Mouse (Mus musculus) stomach, embryonic 15.5 days (tissue): Measurements from ENCODE around the gene Olfr1271. TPM values are rescaled to one million over a fixed set of nuclear protein-coding genes. Genes with fewer than 3 reads are reported as not detected.
"Not testable (repeated sequence)": the region's sequence is repeated elsewhere in the genome, so short reads cannot be mapped to it uniquely, and the experiment has no call there.

Experiments used
- ATAC-seq: fragments of 200-750 bp; cut with Nextera tagmentation; 2 replicates; pipeline ENCODE4 v1.8.0; 2017; ENCODE audit warnings: low read depth, moderate number of reproducible peaks, moderate TSS enrichment; ENCODE audit not compliant: insufficient read depth, low FRiP score
- H3K27ac ChIP-seq: fragments of 300-500 bp; sonication (generic); 2 replicates; pipeline ENCODE4 v1.5.1; 2015; ENCODE audit warnings: mild to moderate bottlenecking, inconsistent platforms
- H3K27me3 ChIP-seq: fragments of 300-500 bp; sonication (generic); replicated peaks from 2 replicates; pipeline ENCODE4 v1.6.1; 2015; ENCODE audit warnings: inconsistent platforms
- H3K36me3 ChIP-seq: fragments of 300-500 bp; sonication (generic); 2 replicates; pipeline ENCODE4 v1.6.1; 2015; ENCODE audit warnings: inconsistent platforms
- H3K4me1 ChIP-seq: fragments of 300-500 bp; sonication (generic); 2 replicates; pipeline ENCODE4 v1.6.1; 2015; ENCODE audit warnings: inconsistent platforms
- H3K4me2 ChIP-seq: fragments of 300-500 bp; sonication (generic); 2 replicates; pipeline ENCODE4 v1.6.1; 2015; ENCODE audit warnings: mild to moderate bottlenecking, inconsistent platforms
- H3K4me3 ChIP-seq: fragments of 300-500 bp; sonication (generic); replicated peaks from 2 replicates; pipeline ENCODE4 v1.5.1; 2015; ENCODE audit warnings: inconsistent platforms
- H3K9ac ChIP-seq: fragments of 300-500 bp; sonication (generic); 2 replicates; pipeline ENCODE4 v1.6.1; 2015; ENCODE audit warnings: inconsistent platforms
- H3K9me3 ChIP-seq: fragments of 300-500 bp; sonication (generic); 2 replicates; pipeline ENCODE4 v1.6.1; 2016; ENCODE audit warnings: inconsistent platforms
- WGBS: fragments of 180-500 bp; shearing (Covaris S2); methylation state at CpG from one replicate; pipeline ENCODE4 v1.1.7; 2015; 5-methylcytosine and 5-hydroxymethylcytosine counted together
- polyA plus RNA-seq: library from polyadenylated mRNA; unstranded; fragments of >200 nt; fragmentation: Nextera tagmentation; extraction: Ambion mirVana; gene quantifications from 2 replicates; pipeline ENCODE4 v1.2.1, GENCODE M21; 2015

Olfr1271 gene
- polyA plus RNA-seq = not detected in 2 replicates

DNA sequence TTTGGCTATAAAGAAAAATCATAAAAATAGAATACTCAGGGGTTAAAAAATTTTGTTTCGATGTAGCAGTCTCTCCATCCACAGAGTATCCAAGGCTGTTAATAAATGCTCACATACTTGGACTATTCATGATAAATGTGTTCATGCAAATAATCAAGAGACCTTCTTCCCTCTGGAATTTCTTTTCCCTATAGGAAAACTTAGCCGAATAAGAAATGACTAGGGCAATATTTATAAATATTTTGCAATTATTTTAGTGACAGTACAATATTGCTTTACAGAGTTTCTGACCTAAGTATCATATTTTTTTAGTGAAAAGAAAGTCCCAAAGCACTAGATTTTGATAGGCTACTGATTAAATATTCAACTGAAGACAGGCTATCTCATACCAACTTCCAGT, at the start of gene Olfr1271:
Gene Olfr1271 (minus strand): TSS at position 101 of the 400 bp plus-strand sequence.
- Histone ChIP-seq H3K36me3 (no peaks in the 10 kb centered on the region), H3K27me3 (no peaks in the 10 kb centered on the region), H3K27ac (no peak within 1 kb of the TSS), H3K9ac (no peak within 1 kb of the TSS), H3K4me1 (no peaks in the 10 kb centered on the region), H3K9me3 (no peaks in the 10 kb centered on the region), H3K4me3 (no peak within 1 kb of the TSS), H3K4me2 (no peak within 1 kb of the TSS)
- no peak for ATAC-seq
- WGBS = 83% methylated on average over 2 of the region's 2 CpGs

DNA sequence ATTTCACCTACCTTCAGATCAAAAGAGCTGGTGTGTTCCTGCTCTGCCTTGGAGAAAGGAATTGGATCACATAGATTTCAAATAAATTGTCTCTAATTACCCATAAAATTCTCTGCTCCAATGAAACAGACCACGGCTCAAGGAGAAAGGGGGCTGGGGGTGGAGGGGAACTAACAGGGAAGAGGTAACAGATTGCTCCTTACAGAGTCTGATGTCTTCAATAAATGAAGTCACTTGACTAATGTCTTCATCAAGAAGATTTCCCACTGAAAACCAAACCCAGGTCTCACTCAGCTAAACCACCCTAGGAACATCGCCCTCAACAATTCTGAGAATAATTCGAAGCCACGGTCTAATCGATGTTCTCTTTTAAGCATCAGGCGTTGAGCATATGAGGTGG, 21.9 kb upstream of the Olfr1271 start, which contains the start of gene Olfr1272:
Gene Olfr1272 (minus strand): TSS at position 101 of the 400 bp plus-strand sequence.
- Histone ChIP-seq H3K4me2 (no peak within 1 kb of the TSS), H3K27me3 (no peaks in the 10 kb centered on the region), H3K4me3 (no peak within 1 kb of the TSS), H3K4me1 (no peaks in the 10 kb centered on the region), H3K36me3 (no peaks in the 10 kb centered on the region), H3K9ac (no peak within 1 kb of the TSS), H3K9me3 (no peaks in the 10 kb centered on the region), H3K27ac (no peak within 1 kb of the TSS)
- 90% methylated on average over 6 of the region's 6 CpGs for WGBS
- ATAC-seq = no peak

DNA sequence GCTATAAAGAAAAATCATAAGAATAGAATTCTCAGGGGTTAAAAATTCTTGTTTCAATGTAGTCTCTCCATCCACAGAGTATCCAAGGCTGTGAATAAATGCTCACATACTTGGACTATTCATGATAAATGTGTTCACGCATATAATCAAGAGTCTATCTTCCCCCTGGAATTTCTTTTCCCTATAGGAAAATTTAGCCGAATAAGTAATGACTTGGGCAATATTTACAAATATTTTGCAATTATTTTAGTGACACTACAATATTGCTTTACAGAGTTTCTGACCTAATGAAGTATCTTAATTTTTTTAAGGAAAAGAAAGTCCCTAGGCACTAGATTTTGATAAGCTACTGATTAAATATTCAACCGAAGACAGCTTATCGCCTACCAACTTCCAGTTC, 13.3 kb downstream of the Olfr1271 start, which contains the start of gene Olfr142:
Gene Olfr142 (minus strand): TSS at position 101 of the 400 bp plus-strand sequence.
- no peak within 1 kb of the TSS for H3K27ac ChIP-seq
- WGBS = 89% methylated on average over 4 of the region's 4 CpGs

DNA sequence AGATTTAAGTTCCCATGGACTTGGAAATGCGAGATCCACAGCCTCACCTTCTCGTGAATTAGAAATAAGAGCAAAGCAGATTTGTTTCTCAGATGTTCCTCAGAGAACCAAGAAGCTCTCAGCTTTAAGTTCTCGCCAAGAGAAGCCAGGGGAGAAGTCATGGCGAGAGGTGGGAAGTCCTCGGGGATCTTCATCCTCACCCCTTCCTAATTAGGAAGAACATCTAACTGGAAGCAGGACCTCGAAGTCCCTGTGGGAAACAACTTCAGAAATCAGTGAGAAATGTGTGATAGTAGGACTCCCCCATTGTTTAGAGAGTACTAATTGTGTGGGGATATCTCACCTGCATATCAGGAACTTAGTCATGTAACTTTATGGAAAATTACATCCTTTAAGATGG, 46.4 kb downstream of the Olfr1271 start, which contains the start of gene Olfr1506:
Gene Olfr1506 (minus strand): TSS at position 101 of the 400 bp plus-strand sequence.
- H3K4me1 ChIP-seq, H3K9me3 ChIP-seq, H3K36me3 ChIP-seq, H3K27me3 ChIP-seq, ATAC-seq, H3K9ac ChIP-seq, H3K4me2 ChIP-seq, H3K4me3 ChIP-seq, H3K27ac ChIP-seq: not testable (repeated sequence)
- WGBS = no CpG with 5 or more reads among the region's 6 CpGs

More for the DNA sequence above, 13.3 kb downstream of the Olfr1271 start, which contains the start of gene Olfr142:
- Histone ChIP-seq H3K4me1 (no peaks in the 10 kb centered on the region), H3K36me3 (no peaks in the 10 kb centered on the region), H3K4me2 (no peak within 1 kb of the TSS), H3K27me3 (no peaks in the 10 kb centered on the region), H3K4me3 (no peak within 1 kb of the TSS), H3K9me3 (no peaks in the 10 kb centered on the region), H3K9ac (no peak within 1 kb of the TSS)
- no peak for ATAC-seq

Other genes with a start within 250 kb of the Olfr1271 start
- gene Olfr1264, start 245.5 kb downstream of the Olfr1271 start, polyA plus RNA-seq = not detected in 2 replicates
- gene Olfr1265, start 235.7 kb downstream of the Olfr1271 start, polyA plus RNA-seq = not detected in 2 replicates
- gene Olfr140, start 207.4 kb downstream of the Olfr1271 start, polyA plus RNA-seq = not detected in 2 replicates
- not detected in 2 replicates for gene Olfr1269, start 149.6 kb downstream of the Olfr1271 start, polyA plus RNA-seq
- not detected in 2 replicates for gene Olfr32, start 128.7 kb downstream of the Olfr1271 start, polyA plus RNA-seq
- gene Olfr1270, start 117.9 kb downstream of the Olfr1271 start, polyA plus RNA-seq = not detected in 2 replicates
- not detected in 2 replicates for gene Olfr1506, start 46.5 kb downstream of the Olfr1271 start, polyA plus RNA-seq
- not detected in 2 replicates for gene Olfr142, start 13.4 kb downstream of the Olfr1271 start, polyA plus RNA-seq
- not detected in 2 replicates for gene Olfr1272, start 21.8 kb upstream of the Olfr1271 start, polyA plus RNA-seq
- gene Gm13769, start 51.2 kb upstream of the Olfr1271 start, polyA plus RNA-seq = 0.05 TPM in 1 of 2 replicates, not detected in the other
- not detected in 2 replicates for gene Olfr1274-ps, start 127.7 kb upstream of the Olfr1271 start, polyA plus RNA-seq